In genomic region chr1:181733517-181733916, GRCm38 (mm10) we compare ENCODE assay signal across 29 mouse cellular contexts.
DNase-seq lines count a peak whose midpoint lies in the region; ATAC-seq lines count a peak whose summit lies in the region.
"Had no signal": no experiment of that assay in that cellular context is flagged by ENCODE, and none has a peak within 500 bp of the region (broad histone marks: within the 10 kb centered on the region; RNA-seq: fewer than 3 reads in every experiment).

No protein-coding gene starts in this region.

- no peaks in the 10 kb centered on the region for H3K36me3 ChIP-seq in liver, embryonic 11.5 days (ENCODE audit: control insufficient read depth, insufficient read depth, low read length)
- H3K36me3 ChIP-seq: G1E; heart, embryonic 13.5 days; hindbrain, embryonic 15.5 days; intestine, embryonic 15.5 days; limb, embryonic 12.5 days; liver, embryonic 12.5 days; midbrain, embryonic 10.5 days; midbrain, embryonic 15.5 days; stomach, embryonic 15.5 days had no signal

- H3K4me2 ChIP-seq in liver, embryonic 11.5 days: no peak overlapping the region
- H3K4me2 ChIP-seq: heart, embryonic 13.5 days; hindbrain, embryonic 15.5 days; intestine, embryonic 15.5 days; limb, embryonic 12.5 days; liver, embryonic 12.5 days; midbrain, embryonic 15.5 days; stomach, embryonic 15.5 days had no signal

- H3K27ac ChIP-seq in liver, embryonic 11.5 days (ENCODE audit: low read depth, low read length): no peak overlapping the region
- H3K27ac ChIP-seq: heart, adult 2 months; heart, embryonic 13.5 days; hindbrain, embryonic 15.5 days; intestine, embryonic 15.5 days; limb, embryonic 12.5 days; liver, embryonic 12.5 days; midbrain, embryonic 10.5 days; midbrain, embryonic 15.5 days; stomach, embryonic 15.5 days had no signal

- H3K9me3 ChIP-seq in liver, embryonic 11.5 days (ENCODE audit: control insufficient read depth, low read length): no peaks in the 10 kb centered on the region
- H3K9me3 ChIP-seq: G1E; heart, embryonic 13.5 days; hindbrain, embryonic 15.5 days; intestine, embryonic 15.5 days; limb, embryonic 12.5 days; liver, embryonic 12.5 days; midbrain, embryonic 10.5 days; midbrain, embryonic 15.5 days; stomach, embryonic 15.5 days had no signal

- WGBS in liver, embryonic 11.5 days: 60% methylated on average over 5 of the region's 5 CpGs

- H3K27me3 ChIP-seq in liver, embryonic 11.5 days (replicated peaks; ENCODE audit: control insufficient read depth, insufficient read depth, low read length): no peaks in the 10 kb centered on the region
- H3K27me3 ChIP-seq: hindbrain, embryonic 15.5 days; intestine, embryonic 15.5 days; liver, embryonic 12.5 days; midbrain, embryonic 15.5 days; stomach, embryonic 15.5 days had no signal

- intact Hi-C loops in gastrocnemius, postnatal 14 days (cut with DNase I; ENCODE audit: low total_unique reads): loop anchor here (5.0 kb wide), 1 partner anchor 149 kb away; no protein-coding TSS in a partner anchor

- no peak overlapping the region for H3K9ac ChIP-seq in liver, embryonic 11.5 days (ENCODE audit: low read depth, low read length)
- H3K9ac ChIP-seq: forebrain, postnatal 0 days; heart, embryonic 13.5 days; hindbrain, embryonic 15.5 days; intestine, embryonic 15.5 days; limb, embryonic 12.5 days; liver, embryonic 12.5 days; liver, postnatal 0 days; midbrain, embryonic 15.5 days; stomach, embryonic 15.5 days had no signal

- ATAC-seq in liver, embryonic 11.5 days (replicated peaks; ENCODE audit: low FRiP score): no peak
- ATAC-seq in megakaryocyte progenitor cell, adult 5-6 weeks (replicated peaks; ENCODE audit: poor library complexity): 0 out of 2 replicates have a peak, but pooled peaks have one; percentile 17
- ATAC-seq: forebrain, postnatal 0 days; intestine, embryonic 15.5 days; liver, embryonic 12.5 days; liver, postnatal 0 days; midbrain, embryonic 15.5 days had no signal

- no peak overlapping the region for H3K4me3 ChIP-seq in liver, embryonic 11.5 days (ENCODE audit: low read depth, low read length)
- H3K4me3 ChIP-seq: erythroblast, embryonic 14.5 days; heart, adult 2 months; heart, embryonic 13.5 days; hindbrain, embryonic 15.5 days; intestine, embryonic 15.5 days; limb, embryonic 12.5 days; liver, embryonic 12.5 days; midbrain, embryonic 10.5 days; midbrain, embryonic 15.5 days; stomach, embryonic 15.5 days had no signal

- DNase-seq in liver, embryonic 11.5 days (ENCODE audit: low spot score): peak; percentile 11
- DNase-seq in liver (no peak), 416B (ENCODE audit: low read depth) (peak; percentile 86), NIH3T3 (ENCODE audit: low read depth) (peak; percentile 40)
- no peak for DNase-seq in gastrocnemius, postnatal 14 days
- no peak for DNase-seq in kidney, postnatal 14 days
- DNase-seq: adrenal gland, postnatal 25 days; B cell, adult 2 months; cerebellum, adult 11-12 months; cerebellum, adult 9-11 months; forebrain, postnatal 0 days; gastrocnemius, postnatal 25 days; heart, adult 2 months; heart, postnatal 10 days; kidney, adult 9 months; kidney, postnatal 10 days; liver, postnatal 0 days; right cerebral cortex, postnatal 25 days had no signal

- no peaks in the 10 kb centered on the region for H3K4me1 ChIP-seq in liver, embryonic 11.5 days (replicated peaks; ENCODE audit: control insufficient read depth, insufficient read depth, low read length)
- H3K4me1 ChIP-seq: heart, embryonic 13.5 days; hindbrain, embryonic 15.5 days; intestine, embryonic 15.5 days; limb, embryonic 12.5 days; liver, embryonic 12.5 days; midbrain, embryonic 15.5 days; stomach, embryonic 15.5 days had no signal

Comparison
In these comparisons a context has a peak if more than half of its experiments do, and no peak if none do; other contexts are left out.
1. DNase-seq: peak in liver, embryonic 11.5 days (single experiment), 416B (single experiment) and NIH3T3 (single experiment); none in liver (single experiment), gastrocnemius, postnatal 14 days (single experiment) and kidney, postnatal 14 days (single experiment).